Mouse (Mus musculus) liver, embryonic 15.5 days (tissue): ENCODE results near the gene Fgf11. TPM values are rescaled to one million over a fixed set of nuclear protein-coding genes. Genes with fewer than 3 reads are reported as not detected.

Source experiments
- ATAC-seq: fragments of 200-750 bp; cut with Nextera tagmentation; 2 replicates; pipeline ENCODE4 v1.8.0; 2017; ENCODE audit warnings: moderate number of reproducible peaks, mild to moderate bottlenecking, moderate library complexity; ENCODE audit not compliant: insufficient read depth
- H3K27ac ChIP-seq: fragments of 300-500 bp; sonication (generic); replicated peaks from 2 replicates; pipeline ENCODE4 v1.5.1; 2015; ENCODE audit warnings: mild to moderate bottlenecking, inconsistent platforms
- H3K27me3 ChIP-seq: fragments of 300-500 bp; sonication (generic); 2 replicates; pipeline ENCODE4 v1.6.1; 2015; ENCODE audit warnings: mild to moderate bottlenecking, inconsistent platforms
- H3K36me3 ChIP-seq: fragments of 300-500 bp; sonication (generic); replicated peaks from 2 replicates; pipeline ENCODE4 v1.6.1; 2015; ENCODE audit warnings: moderate library complexity, mild to moderate bottlenecking, inconsistent platforms
- H3K4me1 ChIP-seq: fragments of 300-500 bp; sonication (generic); replicated peaks from 2 replicates; pipeline ENCODE4 v1.6.1; 2015; ENCODE audit warnings: inconsistent platforms
- H3K4me2 ChIP-seq: fragments of 300-500 bp; sonication (generic); 2 replicates; pipeline ENCODE4 v1.6.1; 2015; ENCODE audit warnings: moderate library complexity, mild to moderate bottlenecking, inconsistent platforms
- H3K4me3 ChIP-seq: fragments of 300-500 bp; sonication (generic); replicated peaks from 2 replicates; pipeline ENCODE4 v1.5.1; 2015; ENCODE audit warnings: mild to moderate bottlenecking, inconsistent platforms
- H3K9ac ChIP-seq: fragments of 300-500 bp; sonication (generic); 2 replicates; pipeline ENCODE4 v1.6.1; 2015; ENCODE audit warnings: moderate library complexity, mild to moderate bottlenecking, inconsistent platforms
- H3K9me3 ChIP-seq: fragments of 300-500 bp; sonication (generic); replicated peaks from 2 replicates; pipeline ENCODE4 v1.6.1; 2016; ENCODE audit warnings: inconsistent platforms
- WGBS: fragments of 180-500 bp; shearing (Covaris S2); methylation state at CpG from one replicate; pipeline ENCODE4 v1.1.7; 2015; ENCODE audit warnings: mixed read lengths; ENCODE audit not compliant: insufficient replicate concordance; 5-methylcytosine and 5-hydroxymethylcytosine counted together
- polyA plus RNA-seq: library from polyadenylated mRNA; unstranded; fragments of >200 nt; fragmentation: Nextera tagmentation; extraction: Ambion mirVana; gene quantifications from 2 replicates; pipeline ENCODE4 v1.2.1, GENCODE M21; 2015

Gene Fgf11
- polyA plus RNA-seq, 1 experiment from 2014 or later = 0.18 TPM

DNA sequence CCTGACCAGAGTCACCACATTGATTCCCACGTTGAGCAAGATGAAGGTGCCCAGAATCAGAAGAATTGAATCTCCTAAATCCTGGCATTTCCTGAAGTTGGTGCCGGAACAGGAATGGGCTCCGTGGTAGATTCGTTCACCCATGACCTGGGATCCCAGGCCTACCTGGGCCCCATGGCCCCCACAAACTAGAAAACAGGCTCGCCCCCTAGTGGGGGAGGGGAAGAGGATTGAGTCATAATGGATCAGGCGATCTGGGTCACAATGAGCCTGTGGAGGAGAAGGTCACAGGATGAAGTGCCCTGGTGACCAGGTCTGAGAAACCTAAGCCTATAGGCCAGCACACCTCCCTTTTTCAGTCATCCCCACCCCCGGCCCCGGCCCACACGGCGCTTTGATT is 13.5 kb upstream of the Fgf11 start, which contains the start of gene Gm39566:
Gene Gm39566 (minus strand): TSS at position 144 of the 400 bp plus-strand sequence.
- 47% methylated on average over 10 of the region's 10 CpGs for WGBS
- peaks cover 51% of the 10 kb centered on the region for H3K27me3 ChIP-seq
- no peak for ATAC-seq

GRCm38 (mm10) chr11:69810280-69810679 is 8.6 kb upstream of the Fgf11 start:
- no peak overlapping the region for H3K27ac ChIP-seq
- H3K9ac ChIP-seq = no peak overlapping the region
- no peaks in the 10 kb centered on the region for H3K36me3 ChIP-seq
- no peaks in the 10 kb centered on the region for H3K4me1 ChIP-seq
- ATAC-seq = no peak
- H3K27me3 ChIP-seq = peaks cover 81% of the 10 kb centered on the region
- H3K9me3 ChIP-seq = no peaks in the 10 kb centered on the region
- H3K4me2 ChIP-seq = no peak overlapping the region
- H3K4me3 ChIP-seq = no peak overlapping the region

More for the DNA sequence above, 13.5 kb upstream of the Fgf11 start, which contains the start of gene Gm39566:
- no peak within 1 kb of the TSS for H3K4me3 ChIP-seq
- no peak within 1 kb of the TSS for H3K4me2 ChIP-seq
- H3K9me3 ChIP-seq = no peaks in the 10 kb centered on the region
- H3K27ac ChIP-seq = no peak within 1 kb of the TSS
- no peaks in the 10 kb centered on the region for H3K36me3 ChIP-seq
- H3K9ac ChIP-seq = no peak within 1 kb of the TSS
- H3K4me1 ChIP-seq = no peaks in the 10 kb centered on the region

- WGBS = 71% methylated on average over 2 of the region's 2 CpGs
- H3K4me1 ChIP-seq = peaks cover 24% of the 10 kb centered on the region
- H3K27me3 ChIP-seq = peaks cover 87% of the 10 kb centered on the region
- no peak overlapping the region for H3K4me2 ChIP-seq
- H3K36me3 ChIP-seq = no peaks in the 10 kb centered on the region
- H3K4me3 ChIP-seq = no peak overlapping the region
- no peak for ATAC-seq
- H3K27ac ChIP-seq = no peak overlapping the region
- no peak overlapping the region for H3K9ac ChIP-seq
- no peaks in the 10 kb centered on the region for H3K9me3 ChIP-seq
Observed at GRCm38 (mm10) chr11:69807641-69808040, 6.0 kb upstream of the Fgf11 start.

- Histone ChIP-seq H3K4me1 (peaks cover 35% of the 10 kb centered on the region), H3K4me3 (no peak overlapping the region), H3K27ac (no peak overlapping the region), H3K9me3 (no peaks in the 10 kb centered on the region), H3K27me3 (peaks cover 91% of the 10 kb centered on the region), H3K36me3 (no peaks in the 10 kb centered on the region), H3K4me2 (no peak overlapping the region), H3K9ac (no peak overlapping the region)
- 73% methylated on average over 4 of the region's 4 CpGs for WGBS
- ATAC-seq = no peak
Observed at GRCm38 (mm10) chr11:69806378-69806777, 4.7 kb upstream of the Fgf11 start.

- Histone ChIP-seq H3K27me3 (peaks cover 91% of the 10 kb centered on the region), H3K27ac (no peak within 1 kb of the TSS)
Observed at GRCm38 (mm10) chr11:69804972-69805909, 3.6 kb upstream of the Fgf11 start, which contains the start of gene Tmem102. Gene Tmem102, minus strand, starts transcription at chr11:69805624.

DNA sequence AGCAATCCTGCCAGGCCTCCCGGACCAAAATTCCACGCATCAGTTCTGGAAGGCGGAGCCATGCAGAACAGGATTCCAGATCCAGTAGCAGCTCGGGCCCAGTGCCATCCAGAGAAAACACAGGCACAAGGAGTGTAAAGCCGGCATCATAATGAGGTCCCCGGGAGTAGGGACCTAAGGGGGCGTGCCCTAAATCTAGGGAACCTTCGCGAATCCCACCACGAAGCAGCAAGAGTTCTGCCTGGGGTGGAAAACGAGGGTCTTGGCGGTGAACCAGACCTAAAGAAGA is 2.9 kb upstream of the Fgf11 start:
- H3K4me2 ChIP-seq = peak overlapping the region; percentile 78; the same call in 1 of the 2 replicates
- H3K27ac ChIP-seq = no peak overlapping the region
- H3K4me3 ChIP-seq = peak overlapping the region; percentile 11; the same call in 1 of the 2 replicates
- no peaks in the 10 kb centered on the region for H3K36me3 ChIP-seq
- 21% methylated on average over 12 of the region's 12 CpGs for WGBS
- H3K27me3 ChIP-seq = peaks cover 93% of the 10 kb centered on the region
- H3K4me1 ChIP-seq = peaks cover 49% of the 10 kb centered on the region
- H3K9me3 ChIP-seq = no peaks in the 10 kb centered on the region
- no peak for ATAC-seq
- H3K9ac ChIP-seq = 0 out of 2 replicates have a peak overlapping the region, but pooled peaks have one; percentile 47

More at GRCm38 (mm10) chr11:69804972-69805909, 3.6 kb upstream of the Fgf11 start, which contains the start of gene Tmem102:
- H3K36me3 ChIP-seq = no peaks in the 10 kb centered on the region
- peak within 1 kb of the TSS; percentile 11; the same call in 1 of the 2 replicates for H3K4me3 ChIP-seq
- peaks cover 46% of the 10 kb centered on the region for H3K4me1 ChIP-seq
- H3K9ac ChIP-seq = 0 out of 2 replicates have a peak within 1 kb of the TSS, but pooled peaks have one; percentile 47
- H3K9me3 ChIP-seq = no peaks in the 10 kb centered on the region
- peak within 1 kb of the TSS; percentile 78 for H3K4me2 ChIP-seq
- WGBS = 22% methylated on average over 29 of the region's 29 CpGs
- no peak for ATAC-seq

DNA sequence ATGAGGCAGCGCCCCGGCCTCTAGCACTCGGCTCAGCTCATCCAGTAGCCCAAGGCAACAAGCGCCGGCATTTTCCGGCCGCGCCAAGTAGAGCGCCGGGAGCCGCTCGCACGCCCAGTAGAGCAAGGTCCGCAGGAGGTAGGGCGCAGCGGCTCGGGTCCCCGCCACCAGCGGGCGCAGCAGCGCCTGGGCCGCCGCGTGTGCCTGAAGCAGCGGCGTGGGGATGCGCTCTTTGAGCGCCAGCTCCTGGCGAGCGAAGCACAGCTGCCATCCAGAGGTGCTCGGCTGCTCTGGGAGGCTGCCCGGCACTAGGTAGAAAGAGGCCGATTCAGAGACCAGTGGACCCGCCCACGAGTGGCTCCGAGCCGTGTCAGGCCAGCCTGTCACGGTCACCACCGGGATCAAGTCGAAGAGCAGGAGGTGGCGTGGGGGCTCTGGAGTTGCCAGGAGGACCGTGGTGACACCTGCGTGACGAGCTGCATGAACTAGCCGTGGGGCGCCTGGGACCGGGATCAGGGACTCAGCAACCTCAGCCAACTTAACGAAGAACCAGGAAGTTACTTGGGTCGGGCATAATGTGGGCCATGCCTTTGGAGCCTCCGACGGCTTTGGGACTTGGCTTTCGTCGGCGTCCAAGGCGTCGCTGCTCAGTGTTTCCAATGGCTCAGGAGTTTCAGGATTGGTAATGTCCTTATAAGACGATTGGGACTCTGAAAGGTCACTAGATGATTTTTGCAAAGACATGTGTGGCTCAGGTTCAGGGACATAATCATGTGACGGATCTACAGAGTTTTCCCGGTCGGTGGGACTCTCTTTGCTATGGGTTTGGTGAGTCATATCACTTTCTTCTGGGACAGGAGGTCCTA is 2.4 kb upstream of the Fgf11 start:
- Histone ChIP-seq H3K36me3 (no peaks in the 10 kb centered on the region), H3K27ac (peak overlapping the region; percentile 62; the same call in 1 of the 2 replicates), H3K9ac (peak overlapping the region; percentile 47; the same call in 1 of the 2 replicates), H3K4me3 (peak overlapping the region; percentile 54), H3K27me3 (peaks cover 93% of the 10 kb centered on the region), H3K4me1 (peaks cover 49% of the 10 kb centered on the region), H3K4me2 (peak overlapping the region; percentile 78), H3K9me3 (no peaks in the 10 kb centered on the region)
- peak; percentile 64 for ATAC-seq
- WGBS = 2% methylated on average over 60 of the region's 60 CpGs

DNA sequence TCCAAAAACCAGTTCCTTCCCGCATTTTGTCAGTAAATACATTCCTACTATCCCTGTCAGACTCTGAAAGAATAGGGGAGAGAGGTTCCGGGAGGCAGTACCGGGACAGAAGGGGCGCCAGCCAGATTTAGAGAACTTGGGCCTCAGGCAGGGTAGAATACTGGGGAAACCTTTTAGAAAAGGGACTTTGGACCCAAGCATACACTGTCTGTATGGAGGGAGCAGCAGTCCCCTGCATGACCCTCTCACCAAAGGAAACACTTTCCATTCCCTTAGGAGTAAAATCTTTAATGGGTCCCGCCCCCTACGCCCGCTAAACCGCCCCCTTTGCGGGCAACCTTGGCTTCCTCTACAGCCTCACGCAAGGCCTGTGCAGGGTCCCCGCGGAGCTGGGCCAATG is 1.7 kb upstream of the Fgf11 start:
- Histone ChIP-seq H3K4me2 (peak overlapping the region; percentile 78), H3K4me1 (peaks cover 49% of the 10 kb centered on the region), H3K4me3 (peak overlapping the region; percentile 54), H3K36me3 (no peaks in the 10 kb centered on the region), H3K9ac (peak overlapping the region; percentile 47; the same call in 1 of the 2 replicates), H3K27ac (peak overlapping the region; percentile 62; the same call in 1 of the 2 replicates), H3K9me3 (no peaks in the 10 kb centered on the region), H3K27me3 (peaks cover 98% of the 10 kb centered on the region)
- peak; percentile 42 for ATAC-seq
- WGBS = 3% methylated on average over 12 of the region's 12 CpGs

GRCm38 (mm10) chr11:69802648-69803105 is 1.0 kb upstream of the Fgf11 start:
- peaks cover 49% of the 10 kb centered on the region for H3K4me1 ChIP-seq
- peak overlapping the region; percentile 49 for H3K9ac ChIP-seq
- peak overlapping the region; percentile 78 for H3K4me2 ChIP-seq
- H3K27ac ChIP-seq = no peak overlapping the region
- H3K27me3 ChIP-seq = peaks cover 100% of the 10 kb centered on the region
- no peaks in the 10 kb centered on the region for H3K36me3 ChIP-seq
- no peaks in the 10 kb centered on the region for H3K9me3 ChIP-seq
- H3K4me3 ChIP-seq = peak overlapping the region; percentile 54
- WGBS = under 1% methylated on average over 33 of the region's 33 CpGs
- 0 out of 2 replicates have a peak, but pooled peaks have one; percentile 11 for ATAC-seq

- ATAC-seq = no peak
- Histone ChIP-seq H3K4me1 (peaks cover 54% of the 10 kb centered on the region), H3K4me3 (peak overlapping the region; percentile 27), H3K9ac (no peak overlapping the region), H3K4me2 (peak overlapping the region; percentile 51), H3K27ac (no peak overlapping the region), H3K9me3 (no peaks in the 10 kb centered on the region), H3K27me3 (peaks cover 100% of the 10 kb centered on the region), H3K36me3 (no peaks in the 10 kb centered on the region)
- WGBS = under 1% methylated on average over 36 of the region's 36 CpGs
Observed at GRCm38 (mm10) chr11:69800392-69801197, 1.1 kb downstream of the Fgf11 start.
